Mouse (Mus musculus) liver, embryonic 14.5 days (tissue): Measurements from ENCODE around the gene Rps6.

ENCODE experiments used
- CTCF ChIP-seq: IDR thresholded peaks from 2 replicates; pipeline ENCODE4 v1.5.1; 2016; ENCODE audit warnings: antibody characterized with exemption, low read depth, control low read depth
- EP300 ChIP-seq: IDR thresholded peaks from 2 replicates; pipeline ENCODE4 v1.6.1; 2016; ENCODE audit warnings: antibody characterized with exemption, low read depth

DNA sequence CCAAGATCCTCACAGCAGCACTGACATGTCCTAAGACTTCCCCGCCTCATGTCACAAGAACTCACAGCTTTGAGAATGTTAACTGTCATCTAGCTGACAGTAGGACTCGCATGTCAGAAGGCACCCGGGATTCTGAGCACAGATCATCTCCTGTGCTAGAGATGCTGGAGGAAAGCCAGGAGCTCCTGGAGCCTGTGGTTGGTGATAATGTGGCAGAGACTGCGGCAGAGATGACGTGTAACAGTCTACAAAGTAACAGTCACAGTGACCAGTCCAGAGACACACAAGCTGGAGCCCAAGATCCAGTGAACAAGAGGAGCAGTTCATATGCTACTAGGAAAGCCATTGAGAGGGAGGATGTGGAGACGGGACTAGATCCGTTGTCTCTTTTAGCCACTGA lies 32.1 kb downstream of the Rps6 start:
- TF ChIP-seq CTCF (no peak), EP300 (no peak)
